Comparison of ENCODE assay signal across 34 mouse cellular contexts in genomic region chr19:32696674-32697073, GRCm38 (mm10).
"Had no signal": no experiment of that assay in that cellular context is flagged by ENCODE, and none has a peak within 500 bp of the region (broad histone marks: within the 10 kb centered on the region; RNA-seq: fewer than 3 reads in every experiment).

No protein-coding gene starts in this region.

- H3K27ac ChIP-seq: heart, embryonic 10.5 days; heart, embryonic 13.5 days; heart, embryonic 15.5 days; hindbrain, embryonic 10.5 days; hindbrain, embryonic 12.5 days; hindbrain, embryonic 13.5 days; hindbrain, embryonic 14.5 days; hindbrain, embryonic 15.5 days; hindbrain, postnatal 0 days; intestine, embryonic 15.5 days; kidney, embryonic 15.5 days; kidney, postnatal 0 days; layer of hippocampus, adult 2 months had no signal

- H3K4me3 ChIP-seq: heart, embryonic 10.5 days; heart, embryonic 12.5 days; heart, embryonic 13.5 days; heart, embryonic 15.5 days; hindbrain, embryonic 10.5 days; hindbrain, embryonic 12.5 days; hindbrain, embryonic 13.5 days; hindbrain, embryonic 15.5 days; intestine, embryonic 15.5 days; kidney, embryonic 15.5 days; layer of hippocampus, adult 2 months had no signal

- H3K27me3 ChIP-seq: heart, embryonic 12.5 days; heart, embryonic 13.5 days; heart, embryonic 15.5 days; hindbrain, embryonic 12.5 days; hindbrain, embryonic 13.5 days; hindbrain, embryonic 15.5 days; intestine, embryonic 15.5 days; kidney, embryonic 15.5 days had no signal

- H3K9me3 ChIP-seq: heart, embryonic 10.5 days; heart, embryonic 12.5 days; heart, embryonic 13.5 days; heart, embryonic 15.5 days; hindbrain, embryonic 10.5 days; hindbrain, embryonic 12.5 days; hindbrain, embryonic 13.5 days; hindbrain, embryonic 15.5 days; intestine, embryonic 15.5 days; kidney, embryonic 15.5 days had no signal

- DNase-seq: heart, postnatal 10 days; heart, postnatal 14 days; heart, postnatal 36 days; heart, postnatal 4 days; kidney, adult 11 months; kidney, adult 18-20 months; kidney, adult 2 months; kidney, adult 8-10 months; kidney, adult 9 months; kidney, postnatal 10 days; kidney, postnatal 14 days; kidney, postnatal 25 days; kidney, postnatal 36 days; kidney, postnatal 4 days; layer of hippocampus, adult 9-11 months; layer of hippocampus, postnatal 36 days had no signal

- H3K4me1 ChIP-seq: heart, embryonic 10.5 days; heart, embryonic 12.5 days; heart, embryonic 13.5 days; heart, embryonic 15.5 days; hindbrain, embryonic 10.5 days; hindbrain, embryonic 12.5 days; hindbrain, embryonic 13.5 days; hindbrain, embryonic 15.5 days; intestine, embryonic 15.5 days; kidney, embryonic 15.5 days had no signal

- H3K9ac ChIP-seq: heart, embryonic 12.5 days; heart, embryonic 13.5 days; heart, embryonic 15.5 days; hindbrain, embryonic 12.5 days; hindbrain, embryonic 13.5 days; hindbrain, embryonic 14.5 days; hindbrain, embryonic 15.5 days; intestine, embryonic 15.5 days; kidney, embryonic 15.5 days had no signal

- ATAC-seq: hindbrain, embryonic 16.5 days; hindbrain, postnatal 0 days; intestine, embryonic 15.5 days; intestine, embryonic 16.5 days; intestine, postnatal 0 days had no signal

- H3K4me2 ChIP-seq: heart, embryonic 11.5 days; heart, embryonic 12.5 days; heart, embryonic 13.5 days; heart, embryonic 15.5 days; hindbrain, embryonic 12.5 days; hindbrain, embryonic 13.5 days; hindbrain, embryonic 14.5 days; hindbrain, embryonic 15.5 days; intestine, embryonic 15.5 days; kidney, embryonic 15.5 days had no signal
